Mouse (Mus musculus): Measurements from ENCODE around the gene Slit3.

Slit3 gene

GRCm38 (mm10) chr11:35480146-35480545, 359.1 kb downstream of the Slit3 start:
- DNase-seq, result no peak

- no peak for DNase-seq
Observed at GRCm38 (mm10) chr11:35481611-35482363, 360.8 kb downstream of the Slit3 start.

- DNase-seq, result no peak
Observed at GRCm38 (mm10) chr11:35487966-35488365, 366.9 kb downstream of the Slit3 start.

GRCm38 (mm10) chr11:35491701-35492100, 370.7 kb downstream of the Slit3 start:
- DNase-seq, result no peak

GRCm38 (mm10) chr11:35496874-35497273, 375.9 kb downstream of the Slit3 start:
- DNase-seq, result no peak

- no peak for DNase-seq
Observed at GRCm38 (mm10) chr11:35497961-35498360, 376.9 kb downstream of the Slit3 start.

GRCm38 (mm10) chr11:35502128-35502527, 381.1 kb downstream of the Slit3 start:
- no peak for DNase-seq

- no peak for DNase-seq
Observed at GRCm38 (mm10) chr11:35504051-35504450, 383.0 kb downstream of the Slit3 start.

- DNase-seq, result no peak
Observed at GRCm38 (mm10) chr11:35504916-35505315, 383.9 kb downstream of the Slit3 start.

GRCm38 (mm10) chr11:35505316-35505715, 384.3 kb downstream of the Slit3 start:
- no peak for DNase-seq

GRCm38 (mm10) chr11:35505817-35506216, 384.8 kb downstream of the Slit3 start:
- DNase-seq, result no peak

GRCm38 (mm10) chr11:35507781-35508390, 386.9 kb downstream of the Slit3 start:
- DNase-seq, result no peak

- DNase-seq, result no peak
Observed at GRCm38 (mm10) chr11:35512686-35513085, 391.7 kb downstream of the Slit3 start.

- no peak for DNase-seq
Observed at GRCm38 (mm10) chr11:35513343-35513742, 392.3 kb downstream of the Slit3 start.

GRCm38 (mm10) chr11:35522802-35523452, 401.9 kb downstream of the Slit3 start:
- DNase-seq, result no peak

GRCm38 (mm10) chr11:35523773-35524172, 402.7 kb downstream of the Slit3 start:
- no peak for DNase-seq

GRCm38 (mm10) chr11:35526219-35526762, 405.3 kb downstream of the Slit3 start:
- DNase-seq, result no peak

- DNase-seq, result no peak
Observed at GRCm38 (mm10) chr11:35527816-35528462, 406.9 kb downstream of the Slit3 start.

GRCm38 (mm10) chr11:35535027-35535426, 414.0 kb downstream of the Slit3 start:
- DNase-seq, result no peak

GRCm38 (mm10) chr11:35537128-35538088, 416.4 kb downstream of the Slit3 start:
- no peak for DNase-seq

GRCm38 (mm10) chr11:35542731-35543130, 421.7 kb downstream of the Slit3 start:
- DNase-seq, result no peak

Data from cerebellum, adult 8-10 months (tissue).